Mouse (Mus musculus) thymus, postnatal 25 days (tissue): ENCODE measurements around the gene Adamts2.

Source experiments
- DNase-seq: peaks from one replicate; pipeline ENCODE4 v3.0.0; 2022

Adamts2 gene

GRCm38 (mm10) chr11:50601641-50602355 is at the start of gene Adamts2:
TSS of gene Adamts2 (plus strand) at chr11:50602084.
- peak; percentile 44 for DNase-seq

- DNase-seq: no peak
These were observed 44.8 kb upstream of the Adamts2 start for GRCm38 (mm10) chr11:50557064-50557463.

- peak; percentile 16 for DNase-seq
These were observed 42.8 kb upstream of the Adamts2 start for GRCm38 (mm10) chr11:50559108-50559507.

GRCm38 (mm10) chr11:50565466-50566211 is 36.2 kb upstream of the Adamts2 start:
- peak; percentile 75 for DNase-seq

GRCm38 (mm10) chr11:50571448-50571847 is 30.4 kb upstream of the Adamts2 start:
- DNase-seq: no peak

- peak; percentile 33 for DNase-seq
These were observed 25.4 kb upstream of the Adamts2 start for GRCm38 (mm10) chr11:50576521-50576920.

- peak; percentile 70 for DNase-seq
These were observed 14.9 kb upstream of the Adamts2 start for GRCm38 (mm10) chr11:50587026-50587425.

GRCm38 (mm10) chr11:50587787-50588186 is 14.1 kb upstream of the Adamts2 start:
- DNase-seq: peak; percentile 70

GRCm38 (mm10) chr11:50589060-50589459 is 12.8 kb upstream of the Adamts2 start:
- DNase-seq: peak; percentile 57

- DNase-seq: no peak
These were observed 10.8 kb upstream of the Adamts2 start for GRCm38 (mm10) chr11:50591053-50591452.

GRCm38 (mm10) chr11:50592892-50593553 is 8.9 kb upstream of the Adamts2 start:
- no peak for DNase-seq

GRCm38 (mm10) chr11:50596571-50596970 is 5.3 kb upstream of the Adamts2 start:
- DNase-seq: no peak

- DNase-seq: no peak
These were observed 2.7 kb upstream of the Adamts2 start for GRCm38 (mm10) chr11:50599156-50599555.

- DNase-seq: no peak
These were observed 635 bp downstream of the Adamts2 start for GRCm38 (mm10) chr11:50602356-50603081.

- DNase-seq: peak; percentile 47
These were observed 1.4 kb downstream of the Adamts2 start for GRCm38 (mm10) chr11:50603082-50603910.

GRCm38 (mm10) chr11:50604371-50604770 is 2.5 kb downstream of the Adamts2 start:
- DNase-seq: no peak

GRCm38 (mm10) chr11:50611181-50611580 is 9.3 kb downstream of the Adamts2 start:
- DNase-seq: no peak

GRCm38 (mm10) chr11:50617015-50617543 is 15.2 kb downstream of the Adamts2 start:
- DNase-seq: no peak

GRCm38 (mm10) chr11:50620926-50621325 is 19.0 kb downstream of the Adamts2 start:
- DNase-seq: no peak

- no peak for DNase-seq
These were observed 19.5 kb downstream of the Adamts2 start for GRCm38 (mm10) chr11:50621364-50621763.

- DNase-seq: no peak
These were observed 20.4 kb downstream of the Adamts2 start for GRCm38 (mm10) chr11:50622238-50622726.

- DNase-seq: peak; percentile 61
These were observed 21.9 kb downstream of the Adamts2 start for GRCm38 (mm10) chr11:50623806-50624205.
